Mouse (Mus musculus): Measurements from ENCODE around the gene Ets1. TPM values are rescaled to one million over a fixed set of nuclear protein-coding genes. Genes with fewer than 3 reads are reported as not detected.

The Ets1 gene
- polyA plus RNA-seq, 1 experiment: 7.7 TPM

- Histone ChIP-seq H3K4me1 (ENCODE audit: control insufficient read depth, insufficient read depth, low read length) (no peaks in the 10 kb centered on the region; the same call in 1 of the 2 replicates), H3K4me3 (ENCODE audit: insufficient read depth, low read length) (no peak overlapping the region), H3K27ac (ENCODE audit: insufficient read depth, low read length) (no peak overlapping the region)
- TF ChIP-seq CTCF (IDR thresholded peaks at IDR 0.05; ENCODE audit: extremely low read depth, insufficient read depth, low read length): no peak
- no peak for TF ChIP-seq POLR2A (IDR thresholded peaks at IDR 0.05; ENCODE audit: extremely low read depth, insufficient read depth, low read length)
These were observed 37.9 kb downstream of the Ets1 start for GRCm38 (mm10) chr9:32673923-32674322.

DNA sequence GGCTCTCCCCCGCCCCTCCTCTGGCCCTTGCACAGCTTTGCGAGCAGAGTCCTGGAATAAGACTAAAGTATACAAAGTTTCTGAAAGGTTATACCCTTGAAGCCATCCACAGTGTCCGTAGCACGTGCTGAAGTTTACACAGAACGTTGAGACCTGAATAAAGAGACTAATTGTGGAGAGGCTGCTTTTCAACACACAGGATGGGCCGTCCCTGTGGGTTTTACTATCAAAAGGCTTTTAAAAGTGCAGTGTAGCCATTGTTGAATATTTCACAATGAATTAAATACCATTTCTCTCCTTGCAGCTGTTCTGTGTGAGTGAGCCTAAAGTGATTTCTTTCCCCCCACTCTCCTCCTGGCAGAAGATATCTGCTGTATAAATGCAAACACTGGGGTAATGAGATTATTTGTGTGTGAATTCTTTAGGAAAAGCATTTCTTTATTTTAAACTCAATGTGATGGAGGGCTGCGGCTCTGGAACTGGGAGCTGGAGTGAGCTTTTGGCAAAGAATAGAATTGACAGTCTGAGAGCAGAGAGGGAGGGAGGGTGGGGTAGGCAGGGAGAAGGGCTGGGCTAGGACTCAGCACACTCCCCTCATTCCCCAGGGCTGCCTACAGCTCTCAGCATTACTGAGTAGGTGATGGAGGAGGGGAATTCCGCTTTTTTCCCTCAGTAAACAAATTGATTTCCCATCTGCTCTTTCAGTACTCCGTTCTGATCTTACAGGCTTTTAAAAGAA, 39.8 kb downstream of the Ets1 start:
- Histone ChIP-seq H3K27ac (ENCODE audit: insufficient read depth, low read length) (no peak overlapping the region), H3K4me1 (ENCODE audit: control insufficient read depth, insufficient read depth, low read length) (no peaks in the 10 kb centered on the region; the same call in 1 of the 2 replicates), H3K4me3 (ENCODE audit: insufficient read depth, low read length) (no peak overlapping the region)
- no peak for TF ChIP-seq CTCF (IDR thresholded peaks at IDR 0.05; ENCODE audit: extremely low read depth, insufficient read depth, low read length)
- TF ChIP-seq POLR2A (IDR thresholded peaks at IDR 0.05; ENCODE audit: extremely low read depth, insufficient read depth, low read length): no peak

GRCm38 (mm10) chr9:32676480-32676879, 40.5 kb downstream of the Ets1 start:
- no peak overlapping the region for H3K4me3 ChIP-seq (ENCODE audit: insufficient read depth, low read length)
- no peaks in the 10 kb centered on the region; the same call in 1 of the 2 replicates for H3K4me1 ChIP-seq (ENCODE audit: control insufficient read depth, insufficient read depth, low read length)
- no peak for TF ChIP-seq CTCF (IDR thresholded peaks at IDR 0.05; ENCODE audit: extremely low read depth, insufficient read depth, low read length)
- no peak for TF ChIP-seq POLR2A (IDR thresholded peaks at IDR 0.05; ENCODE audit: extremely low read depth, insufficient read depth, low read length)
- H3K27ac ChIP-seq (ENCODE audit: insufficient read depth, low read length): no peak overlapping the region

DNA sequence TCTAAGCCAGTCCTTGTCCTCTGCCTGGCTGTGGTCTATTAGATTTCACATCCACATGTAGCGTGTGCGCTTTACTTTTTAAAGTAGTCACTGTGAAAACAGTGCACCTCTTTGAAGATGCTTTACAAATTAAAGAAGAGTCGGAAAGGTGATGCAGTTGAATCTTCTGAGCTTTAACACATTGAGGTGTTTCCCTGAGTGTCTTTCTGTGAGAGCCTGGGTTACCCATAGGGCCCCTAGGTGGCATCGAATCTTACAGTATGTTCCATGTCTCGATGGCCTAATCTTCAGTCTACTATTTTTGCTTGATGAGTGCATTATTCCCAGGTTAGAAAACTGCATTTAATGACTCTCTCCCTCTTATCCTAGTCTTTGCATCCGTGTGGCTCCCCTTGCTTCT, 41.6 kb downstream of the Ets1 start:
- TF ChIP-seq CTCF (IDR thresholded peaks at IDR 0.05; ENCODE audit: extremely low read depth, insufficient read depth, low read length): no peak
- TF ChIP-seq POLR2A (IDR thresholded peaks at IDR 0.05; ENCODE audit: extremely low read depth, insufficient read depth, low read length): no peak
- Histone ChIP-seq H3K4me3 (ENCODE audit: insufficient read depth, low read length) (no peak overlapping the region), H3K27ac (ENCODE audit: insufficient read depth, low read length) (no peak overlapping the region), H3K4me1 (ENCODE audit: control insufficient read depth, insufficient read depth, low read length) (no peaks in the 10 kb centered on the region; the same call in 1 of the 2 replicates)

- Histone ChIP-seq H3K27ac (ENCODE audit: insufficient read depth, low read length) (no peak overlapping the region), H3K4me1 (ENCODE audit: control insufficient read depth, insufficient read depth, low read length) (no peaks in the 10 kb centered on the region; the same call in 1 of the 2 replicates), H3K4me3 (ENCODE audit: insufficient read depth, low read length) (no peak overlapping the region)
- TF ChIP-seq CTCF (IDR thresholded peaks at IDR 0.05; ENCODE audit: extremely low read depth, insufficient read depth, low read length) (no peak), POLR2A (IDR thresholded peaks at IDR 0.05; ENCODE audit: extremely low read depth, insufficient read depth, low read length) (no peak)
These were observed 42.2 kb downstream of the Ets1 start for GRCm38 (mm10) chr9:32678120-32678757.

DNA sequence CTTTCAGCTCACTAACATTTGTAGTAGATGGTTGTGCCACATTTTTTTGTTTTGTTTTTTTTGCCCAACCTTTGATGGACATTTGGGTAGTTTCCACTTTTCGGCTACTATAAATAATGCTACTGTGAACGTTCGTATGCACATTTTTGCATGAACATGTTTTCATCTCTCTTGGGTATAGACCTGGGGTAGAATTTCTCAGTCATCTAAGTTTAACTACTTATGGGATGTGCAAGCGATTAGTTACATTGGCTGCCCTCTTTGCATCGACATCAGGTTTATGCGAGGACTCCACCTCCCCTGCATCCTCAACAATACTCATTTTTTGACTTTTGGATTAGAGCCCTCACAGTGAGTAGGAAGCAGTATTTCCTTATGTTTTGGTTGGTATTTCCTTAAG, 43.5 kb downstream of the Ets1 start:
- no peak overlapping the region for H3K27ac ChIP-seq (ENCODE audit: insufficient read depth, low read length)
- H3K4me3 ChIP-seq (ENCODE audit: insufficient read depth, low read length): no peak overlapping the region
- TF ChIP-seq CTCF (IDR thresholded peaks at IDR 0.05; ENCODE audit: extremely low read depth, insufficient read depth, low read length): no peak
- no peak for TF ChIP-seq POLR2A (IDR thresholded peaks at IDR 0.05; ENCODE audit: extremely low read depth, insufficient read depth, low read length)
- H3K4me1 ChIP-seq (ENCODE audit: control insufficient read depth, insufficient read depth, low read length): no peaks in the 10 kb centered on the region; the same call in 1 of the 2 replicates

DNA sequence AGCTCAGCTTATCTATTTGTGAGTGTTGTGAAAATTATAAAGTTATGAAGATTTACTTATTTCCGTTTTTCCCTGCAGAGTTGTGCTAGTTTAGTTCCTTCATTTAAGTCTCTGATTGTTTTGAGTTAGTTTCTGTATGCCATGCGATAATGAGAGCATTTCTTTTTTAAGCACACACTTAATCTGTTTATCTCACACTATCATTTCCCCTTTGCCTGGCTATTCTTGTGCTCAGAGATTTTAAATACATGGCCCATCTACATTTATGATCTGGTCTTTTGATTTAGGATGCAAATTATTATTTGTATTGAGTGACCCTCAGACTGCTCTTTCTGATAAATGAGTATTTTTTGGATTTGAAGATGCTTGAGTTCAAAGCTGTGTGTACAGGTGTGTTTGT, 44.2 kb downstream of the Ets1 start:
- H3K4me1 ChIP-seq (ENCODE audit: control insufficient read depth, insufficient read depth, low read length): no peaks in the 10 kb centered on the region; the same call in 1 of the 2 replicates
- H3K27ac ChIP-seq (ENCODE audit: insufficient read depth, low read length): no peak overlapping the region
- no peak for TF ChIP-seq POLR2A (IDR thresholded peaks at IDR 0.05; ENCODE audit: extremely low read depth, insufficient read depth, low read length)
- no peak for TF ChIP-seq CTCF (IDR thresholded peaks at IDR 0.05; ENCODE audit: extremely low read depth, insufficient read depth, low read length)
- no peak overlapping the region for H3K4me3 ChIP-seq (ENCODE audit: insufficient read depth, low read length)

- Histone ChIP-seq H3K4me1 (ENCODE audit: control insufficient read depth, insufficient read depth, low read length) (no peaks in the 10 kb centered on the region), H3K27ac (ENCODE audit: insufficient read depth, low read length) (no peak overlapping the region), H3K4me3 (ENCODE audit: insufficient read depth, low read length) (no peak overlapping the region)
- TF ChIP-seq CTCF (IDR thresholded peaks at IDR 0.05; ENCODE audit: extremely low read depth, insufficient read depth, low read length): no peak
These were observed 50.0 kb downstream of the Ets1 start for GRCm38 (mm10) chr9:32685793-32686558.

DNA sequence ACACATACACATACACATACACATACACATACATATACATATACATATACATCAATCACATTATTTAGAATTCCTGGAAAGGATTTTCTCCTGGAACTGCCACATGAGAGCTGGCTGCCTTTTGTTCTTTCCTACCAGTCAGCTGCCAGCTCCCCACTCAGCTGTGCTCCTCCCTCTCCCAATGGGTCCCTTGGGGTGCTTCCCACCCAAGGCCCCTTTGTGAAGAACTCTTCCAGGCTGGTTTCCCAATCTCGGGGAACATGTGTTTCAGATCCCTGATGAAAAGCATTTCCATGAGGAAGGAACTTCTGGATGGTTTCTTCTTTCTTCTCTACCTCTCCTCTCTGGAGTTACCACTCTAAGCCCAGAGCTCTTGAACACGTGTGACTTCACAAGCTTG, 52.3 kb downstream of the Ets1 start:
- Histone ChIP-seq H3K4me3 (ENCODE audit: insufficient read depth, low read length) (no peak overlapping the region), H3K27ac (ENCODE audit: insufficient read depth, low read length) (no peak overlapping the region), H3K4me1 (ENCODE audit: control insufficient read depth, insufficient read depth, low read length) (no peaks in the 10 kb centered on the region)
- no peak for TF ChIP-seq CTCF (IDR thresholded peaks at IDR 0.05; ENCODE audit: extremely low read depth, insufficient read depth, low read length)
- no peak for TF ChIP-seq POLR2A (IDR thresholded peaks at IDR 0.05; ENCODE audit: extremely low read depth, insufficient read depth, low read length)

Data from cortical plate, adult 2 months (tissue).